Mouse (Mus musculus) midbrain, embryonic 12.5 days (tissue): ENCODE data around the gene Klk15. TPM values are rescaled to one million over a fixed set of nuclear protein-coding genes. Genes with fewer than 3 reads are reported as not detected.

Experiments used
- polyA plus RNA-seq: library from polyadenylated mRNA; unstranded; fragments of >200 nt; fragmentation: Nextera tagmentation; extraction: Ambion mirVana; gene quantifications from 2 replicates; pipeline ENCODE4 v1.2.1, GENCODE M21; 2016

The Klk15 gene
- polyA plus RNA-seq, 1 experiment from 2014 or later = not detected

Other genes with a start within 250 kb of the Klk15 start
- not detected in 2 replicates for gene Klk14, start 243.3 kb upstream of the Klk15 start, polyA plus RNA-seq
- gene Klk13, start 221.2 kb upstream of the Klk15 start, polyA plus RNA-seq = not detected in 2 replicates
- not detected in 2 replicates for gene Klk12, start 164.8 kb upstream of the Klk15 start, polyA plus RNA-seq
- gene Klk11, start 159.1 kb upstream of the Klk15 start, polyA plus RNA-seq = not detected in 2 replicates
- 0.13 TPM in 1 of 2 replicates, not detected in the other for gene Klk10, start 152.7 kb upstream of the Klk15 start, polyA plus RNA-seq
- not detected in 2 replicates for gene Klk9, start 141.8 kb upstream of the Klk15 start, polyA plus RNA-seq
- 6.1 and 6.3 TPM in 2 replicates for gene Klk8, start 136.2 kb upstream of the Klk15 start, polyA plus RNA-seq
- not detected in 2 replicates for gene Klk7, start 122.4 kb upstream of the Klk15 start, polyA plus RNA-seq
- not detected in 2 replicates for gene Klk6, start 109.2 kb upstream of the Klk15 start, polyA plus RNA-seq
- gene Klk5, start 91.8 kb upstream of the Klk15 start, polyA plus RNA-seq = 0.18 and 0.33 TPM in 2 replicates
- gene Klk4, start 52.6 kb upstream of the Klk15 start, polyA plus RNA-seq = not detected in 2 replicates
- not detected in 2 replicates for gene Klk1b8, start 16.9 kb downstream of the Klk15 start, polyA plus RNA-seq
- not detected in 2 replicates for gene Klk1b1, start 33.0 kb downstream of the Klk15 start, polyA plus RNA-seq
- gene Klk1b9, start 42.3 kb downstream of the Klk15 start, polyA plus RNA-seq = not detected in 2 replicates
- not detected in 2 replicates for gene Klk1b11, start 62.1 kb downstream of the Klk15 start, polyA plus RNA-seq
- gene Klk1b26, start 78.4 kb downstream of the Klk15 start, polyA plus RNA-seq = not detected in 2 replicates
- not detected in 2 replicates for gene Klk1b27, start 118.5 kb downstream of the Klk15 start, polyA plus RNA-seq
- not detected in 2 replicates for gene Klk1b21, start 168.6 kb downstream of the Klk15 start, polyA plus RNA-seq
- not detected in 2 replicates for gene Klk1b22, start 178.9 kb downstream of the Klk15 start, polyA plus RNA-seq
- not detected in 2 replicates for gene Klk1b16, start 203.0 kb downstream of the Klk15 start, polyA plus RNA-seq